Mouse (Mus musculus): ENCODE data around the gene Phox2a. TPM values are rescaled to one million over a fixed set of nuclear protein-coding genes. Genes with fewer than 3 reads are reported as not detected.
A peak's percentile ranks its signal among the peaks of the same experiment; 100 is the strongest.

The Phox2a gene
- polyA plus RNA-seq, 1 experiment from 2014 or later: 0.19 TPM

DNA sequence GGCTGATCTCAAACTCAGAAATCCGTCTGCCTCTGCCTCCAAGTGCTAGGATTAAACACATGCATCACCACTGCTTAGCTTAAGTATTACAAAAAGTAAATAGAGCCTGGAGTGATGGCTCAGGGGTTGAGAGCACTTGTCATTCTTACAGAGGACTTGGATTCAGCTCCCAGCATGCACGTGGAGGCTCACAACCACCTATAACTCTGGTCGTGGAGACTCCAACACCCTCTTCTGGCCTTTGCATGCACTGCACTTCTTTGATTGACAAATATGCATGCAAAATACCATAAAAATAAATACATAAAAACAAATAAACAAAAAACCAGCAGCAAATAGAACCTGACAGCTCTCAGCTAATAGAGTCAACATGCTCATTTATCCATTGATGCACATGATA, 44.2 kb downstream of the Phox2a start:
- Histone ChIP-seq H3K4me1 (ENCODE audit: insufficient read depth, low read length) (no peaks in the 10 kb centered on the region), H3K9me3 (ENCODE audit: low read length) (no peaks in the 10 kb centered on the region), H3K4me3 (ENCODE audit: low read length) (no peak overlapping the region), H3K27me3 (ENCODE audit: insufficient read depth, low read length) (no peaks in the 10 kb centered on the region), H3K4me2 (replicated peaks; ENCODE audit: low read depth, low read length) (no peak overlapping the region), H3K36me3 (ENCODE audit: insufficient read depth, low read length) (no peaks in the 10 kb centered on the region), H3K9ac (replicated peaks; ENCODE audit: low read length) (no peak overlapping the region), H3K27ac (ENCODE audit: low read length) (no peak overlapping the region)
- no peak for ATAC-seq (ENCODE audit: low FRiP score, low TSS enrichment)
- WGBS: 72% methylated on average over 3 of the region's 3 CpGs

DNA sequence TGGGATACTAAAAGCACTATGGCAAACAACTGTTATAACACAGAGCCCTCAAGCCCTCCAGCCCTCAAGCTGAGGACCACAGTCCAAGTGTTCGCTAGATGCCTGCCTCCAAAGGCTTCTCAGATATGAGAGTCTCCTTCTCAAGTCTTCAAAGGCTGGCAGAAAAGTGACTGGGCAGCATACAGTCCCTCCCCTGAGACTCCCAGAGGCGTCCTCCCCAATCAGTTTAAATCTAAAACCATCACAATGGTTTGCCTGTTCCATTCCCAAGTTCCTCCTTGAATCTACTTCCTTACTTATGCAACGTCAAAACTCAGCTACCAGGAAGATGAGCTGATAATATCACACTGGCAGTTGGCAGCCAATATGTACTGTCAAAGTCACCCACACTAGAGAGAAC, 45.3 kb downstream of the Phox2a start, which contains the start of gene Anapc15:
TSS of gene Anapc15 (plus strand) at position 301 of the 400 bp plus-strand sequence.
- H3K4me1 ChIP-seq (ENCODE audit: insufficient read depth, low read length): peaks cover 6% of the 10 kb centered on the region
- no peak within 1 kb of the TSS for H3K27ac ChIP-seq (ENCODE audit: low read length)
- no peaks in the 10 kb centered on the region for H3K27me3 ChIP-seq (ENCODE audit: insufficient read depth, low read length)
- H3K9me3 ChIP-seq (ENCODE audit: low read length): no peaks in the 10 kb centered on the region
- 67% methylated on average over 3 of the region's 3 CpGs for WGBS
- H3K9ac ChIP-seq (replicated peaks; ENCODE audit: low read length): no peak within 1 kb of the TSS
- H3K4me3 ChIP-seq (ENCODE audit: low read length): no peak within 1 kb of the TSS
- H3K4me2 ChIP-seq (replicated peaks; ENCODE audit: low read depth, low read length): no peak within 1 kb of the TSS
- no peak for ATAC-seq (ENCODE audit: low FRiP score, low TSS enrichment)
- no peaks in the 10 kb centered on the region for H3K36me3 ChIP-seq (ENCODE audit: insufficient read depth, low read length)

DNA sequence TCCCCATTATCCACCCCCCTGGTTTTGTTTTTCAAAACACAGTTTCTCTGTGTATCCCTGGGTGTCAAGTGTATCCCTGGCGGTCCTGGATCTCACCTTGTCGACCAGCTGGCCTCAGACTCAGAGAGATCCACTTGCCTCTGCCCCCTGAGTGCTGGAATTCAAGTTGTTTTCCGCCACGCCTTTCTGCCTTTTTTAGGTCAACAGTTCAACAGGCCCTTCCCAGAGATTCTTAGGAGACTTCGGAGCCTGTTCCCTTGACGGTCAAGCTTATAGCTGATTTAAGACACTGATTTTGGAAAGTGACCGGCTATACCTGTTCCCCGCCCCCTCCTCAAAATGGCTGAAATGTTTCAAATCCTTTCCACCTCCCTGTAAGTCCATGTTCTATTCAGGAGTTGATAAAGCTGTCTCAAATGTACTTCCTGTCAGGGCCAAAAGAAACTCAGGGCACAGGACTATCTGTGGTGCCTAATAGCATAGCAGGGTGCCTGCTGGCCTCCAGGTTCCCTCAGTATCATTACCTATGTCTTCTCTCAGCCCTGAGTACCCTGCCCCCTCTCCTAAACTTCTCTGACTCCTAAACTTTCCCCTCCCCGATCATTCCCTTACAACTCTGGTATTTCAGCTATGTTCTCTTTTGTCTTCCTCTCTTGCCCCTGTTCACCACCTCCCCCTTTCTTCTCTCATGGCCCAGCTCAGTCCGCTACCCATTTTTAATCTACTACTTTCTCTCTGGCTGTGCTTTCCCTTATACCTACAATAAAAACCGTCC, 48.6 kb downstream of the Phox2a start:
- Histone ChIP-seq H3K27ac (ENCODE audit: low read length) (no peak overlapping the region), H3K9ac (replicated peaks; ENCODE audit: low read length) (no peak overlapping the region), H3K27me3 (ENCODE audit: insufficient read depth, low read length) (no peaks in the 10 kb centered on the region), H3K36me3 (ENCODE audit: insufficient read depth, low read length) (no peaks in the 10 kb centered on the region), H3K4me1 (ENCODE audit: insufficient read depth, low read length) (peaks cover 18% of the 10 kb centered on the region), H3K4me3 (ENCODE audit: low read length) (no peak overlapping the region), H3K4me2 (replicated peaks; ENCODE audit: low read depth, low read length) (no peak overlapping the region), H3K9me3 (ENCODE audit: low read length) (no peaks in the 10 kb centered on the region)
- ATAC-seq (ENCODE audit: low FRiP score, low TSS enrichment): no peak
- 79% methylated on average over 11 of the region's 11 CpGs for WGBS

DNA sequence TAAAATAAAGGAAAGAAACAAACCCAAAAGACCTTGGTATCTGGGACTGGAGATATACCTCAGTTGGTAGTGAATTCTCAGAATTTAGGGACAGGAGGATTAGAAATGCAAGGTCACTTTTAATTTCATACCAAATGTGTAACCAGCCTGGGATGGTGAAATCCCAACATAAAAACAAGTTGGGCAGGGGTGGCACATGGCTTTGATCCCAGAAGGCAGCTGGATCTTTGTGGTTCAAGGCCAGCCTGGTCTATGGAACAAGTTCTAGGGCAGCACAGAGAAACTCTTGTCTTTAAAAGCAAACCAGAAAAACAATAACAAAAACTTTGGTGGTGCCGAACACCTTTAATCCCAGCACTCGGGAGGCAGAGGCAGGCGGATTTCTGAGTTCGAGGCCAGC, 49.4 kb downstream of the Phox2a start:
- H3K4me2 ChIP-seq (replicated peaks; ENCODE audit: low read depth, low read length): no peak overlapping the region
- no peak for ATAC-seq (ENCODE audit: low FRiP score, low TSS enrichment)
- H3K4me1 ChIP-seq (ENCODE audit: insufficient read depth, low read length): peaks cover 18% of the 10 kb centered on the region
- H3K9ac ChIP-seq (replicated peaks; ENCODE audit: low read length): no peak overlapping the region
- no peaks in the 10 kb centered on the region for H3K36me3 ChIP-seq (ENCODE audit: insufficient read depth, low read length)
- H3K9me3 ChIP-seq (ENCODE audit: low read length): no peaks in the 10 kb centered on the region
- 90% methylated on average over 4 of the region's 4 CpGs for WGBS
- H3K4me3 ChIP-seq (ENCODE audit: low read length): no peak overlapping the region
- no peak overlapping the region for H3K27ac ChIP-seq (ENCODE audit: low read length)
- H3K27me3 ChIP-seq (ENCODE audit: insufficient read depth, low read length): no peaks in the 10 kb centered on the region

DNA sequence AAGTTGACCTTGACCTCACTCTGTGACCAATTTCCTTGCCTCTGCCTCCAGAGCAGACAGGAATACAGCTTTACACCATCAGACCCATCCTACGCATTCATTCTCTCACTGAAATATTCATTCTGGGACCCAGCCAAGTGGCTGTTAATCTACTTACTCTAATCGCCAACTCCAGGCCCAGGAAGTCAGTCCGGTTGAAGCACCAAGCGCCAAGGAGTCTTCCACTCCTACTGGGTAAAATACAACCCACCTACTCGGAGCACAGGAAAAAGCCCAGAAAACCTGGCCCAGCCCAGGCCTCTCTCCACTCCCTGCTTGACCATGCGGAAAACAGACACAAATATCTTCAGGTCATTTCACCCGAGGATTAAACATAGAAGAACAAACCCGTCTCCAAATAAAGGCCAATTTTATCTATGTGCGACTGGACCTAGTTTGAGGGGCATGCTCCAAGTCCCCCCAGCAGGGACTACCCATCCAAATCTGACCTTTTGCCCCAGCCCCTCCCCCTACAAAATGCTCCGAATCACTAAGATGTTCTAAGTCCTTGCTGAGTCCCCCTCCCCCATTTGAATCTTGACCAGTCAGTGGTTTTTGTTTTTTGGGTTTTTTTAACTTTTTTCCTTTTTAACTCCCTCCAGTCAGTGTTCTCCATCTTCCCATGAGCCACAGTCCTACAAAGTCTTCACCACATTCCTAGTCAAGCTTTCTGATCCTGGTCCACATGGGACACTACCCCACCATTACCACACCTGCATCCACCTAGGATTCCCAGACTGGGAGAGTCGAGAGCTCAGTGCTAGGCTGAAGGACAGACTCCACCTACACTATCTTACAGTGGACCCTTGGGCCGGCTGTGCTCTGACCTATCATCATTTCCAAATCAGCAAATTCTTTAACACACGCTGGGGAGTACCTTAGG, 50.4 kb downstream of the Phox2a start:
- peak; percentile 79 for ATAC-seq (ENCODE audit: low FRiP score, low TSS enrichment)
- WGBS: 44% methylated on average over 13 of the region's 13 CpGs
- Histone ChIP-seq H3K27me3 (ENCODE audit: insufficient read depth, low read length) (no peaks in the 10 kb centered on the region), H3K9me3 (ENCODE audit: low read length) (no peaks in the 10 kb centered on the region), H3K4me2 (replicated peaks; ENCODE audit: low read depth, low read length) (peak overlapping the region; percentile 40), H3K4me3 (ENCODE audit: low read length) (peak overlapping the region; percentile 10; the same call in 1 of the 2 replicates), H3K27ac (ENCODE audit: low read length) (peak overlapping the region; percentile 80), H3K4me1 (ENCODE audit: insufficient read depth, low read length) (peaks cover 18% of the 10 kb centered on the region), H3K36me3 (ENCODE audit: insufficient read depth, low read length) (no peaks in the 10 kb centered on the region), H3K9ac (replicated peaks; ENCODE audit: low read length) (0 out of 2 replicates have a peak overlapping the region, but pooled peaks have one; percentile 9)

DNA sequence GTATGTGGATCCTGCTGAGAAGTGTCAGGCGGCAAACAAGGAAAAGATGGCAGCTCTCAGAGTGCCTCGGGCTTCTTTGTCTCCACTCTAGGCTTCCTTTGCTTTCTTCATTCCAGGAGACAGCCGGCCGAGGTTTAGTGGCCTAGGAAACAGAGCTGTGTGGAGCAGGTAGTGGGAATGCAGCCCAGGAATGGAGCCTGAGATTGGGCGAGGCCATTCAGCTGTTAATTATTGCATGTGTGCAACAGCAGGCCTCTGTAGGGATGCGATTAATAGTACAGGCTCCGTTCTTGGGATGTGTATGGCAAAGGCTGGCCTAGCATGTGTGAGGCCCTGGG, 51.0 kb downstream of the Phox2a start:
- peak; percentile 44; the same call in 1 of the 2 replicates for ATAC-seq (ENCODE audit: low FRiP score, low TSS enrichment)
- Histone ChIP-seq H3K36me3 (ENCODE audit: insufficient read depth, low read length) (no peaks in the 10 kb centered on the region), H3K27me3 (ENCODE audit: insufficient read depth, low read length) (no peaks in the 10 kb centered on the region), H3K4me3 (ENCODE audit: low read length) (peak overlapping the region; percentile 16), H3K4me2 (replicated peaks; ENCODE audit: low read depth, low read length) (peak overlapping the region; percentile 40), H3K4me1 (ENCODE audit: insufficient read depth, low read length) (peaks cover 18% of the 10 kb centered on the region), H3K27ac (ENCODE audit: low read length) (peak overlapping the region; percentile 80), H3K9ac (replicated peaks; ENCODE audit: low read length) (no peak overlapping the region), H3K9me3 (ENCODE audit: low read length) (no peaks in the 10 kb centered on the region)
- WGBS: 71% methylated on average over 7 of the region's 7 CpGs

DNA sequence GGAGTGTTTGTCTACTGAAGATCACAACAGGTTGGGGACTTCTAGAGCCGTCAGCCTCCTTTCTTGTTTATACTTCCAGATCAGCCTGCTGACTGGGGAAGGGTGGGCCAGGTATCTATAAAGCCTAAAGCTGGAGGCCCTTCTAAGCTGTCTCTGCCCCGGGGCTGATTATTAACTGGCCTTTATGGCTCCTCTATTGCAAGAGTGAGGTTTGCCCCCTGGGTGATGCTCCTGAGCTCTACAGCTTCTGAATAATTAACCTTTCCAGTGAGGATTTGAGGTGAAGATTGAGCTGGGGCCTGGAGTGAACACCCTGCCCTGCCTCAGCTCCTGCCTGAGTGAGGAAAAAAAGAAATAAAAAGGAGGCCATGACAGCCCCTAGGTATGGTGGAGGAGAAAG, 52.5 kb downstream of the Phox2a start, which contains the start of gene Folr1:
TSS of gene Folr1 (minus strand) at position 160 of the 400 bp plus-strand sequence.
- Histone ChIP-seq H3K9ac (replicated peaks; ENCODE audit: low read length) (peak within 1 kb of the TSS; percentile 42), H3K4me3 (ENCODE audit: low read length) (peak within 1 kb of the TSS; percentile 16), H3K27me3 (ENCODE audit: insufficient read depth, low read length) (no peaks in the 10 kb centered on the region), H3K9me3 (ENCODE audit: low read length) (no peaks in the 10 kb centered on the region), H3K4me2 (replicated peaks; ENCODE audit: low read depth, low read length) (peak within 1 kb of the TSS; percentile 40), H3K27ac (ENCODE audit: low read length) (peak within 1 kb of the TSS; percentile 80), H3K4me1 (ENCODE audit: insufficient read depth, low read length) (peaks cover 18% of the 10 kb centered on the region), H3K36me3 (ENCODE audit: insufficient read depth, low read length) (no peaks in the 10 kb centered on the region)
- ATAC-seq (ENCODE audit: low FRiP score, low TSS enrichment): peak; percentile 78; the same call in 1 of the 2 replicates
- WGBS: 46% methylated on average over 2 of the region's 2 CpGs

DNA sequence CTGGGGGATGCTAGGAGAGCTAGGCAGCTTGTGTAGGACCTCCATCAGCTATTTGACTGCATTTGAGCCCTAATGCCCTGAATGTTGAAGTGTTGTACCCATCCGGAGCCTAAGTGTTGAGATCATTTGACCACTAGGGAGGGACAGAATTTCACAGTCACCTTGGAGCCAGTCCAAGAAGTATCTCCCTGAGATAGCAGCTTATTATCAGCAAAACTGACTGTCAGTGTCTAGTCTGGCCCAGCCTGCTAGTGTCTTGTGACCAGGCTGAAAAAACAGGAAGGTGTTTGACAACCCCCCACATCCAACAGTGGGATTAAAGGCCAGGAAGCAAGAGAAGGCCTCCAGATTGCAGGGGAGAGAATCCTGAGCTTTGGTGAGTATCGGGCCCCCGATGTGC, 53.2 kb downstream of the Phox2a start:
- H3K4me3 ChIP-seq (ENCODE audit: low read length): no peak overlapping the region
- H3K9ac ChIP-seq (replicated peaks; ENCODE audit: low read length): no peak overlapping the region
- peaks cover 18% of the 10 kb centered on the region for H3K4me1 ChIP-seq (ENCODE audit: insufficient read depth, low read length)
- ATAC-seq (ENCODE audit: low FRiP score, low TSS enrichment): no peak
- H3K36me3 ChIP-seq (ENCODE audit: insufficient read depth, low read length): no peaks in the 10 kb centered on the region
- no peaks in the 10 kb centered on the region for H3K27me3 ChIP-seq (ENCODE audit: insufficient read depth, low read length)
- H3K27ac ChIP-seq (ENCODE audit: low read length): peak overlapping the region; percentile 72
- H3K4me2 ChIP-seq (replicated peaks; ENCODE audit: low read depth, low read length): no peak overlapping the region
- no peaks in the 10 kb centered on the region for H3K9me3 ChIP-seq (ENCODE audit: low read length)
- WGBS: 77% methylated on average over 3 of the region's 3 CpGs
